Mouse (Mus musculus): ENCODE data around the gene Rhoj.

- no peak for TF ChIP-seq CTCF (IDR thresholded peaks at IDR 0.05; ENCODE audit: borderline replicate concordance, control insufficient read depth, extremely low read depth, insufficient read depth, low read length, poor library complexity)
- no peak for TF ChIP-seq POLR2A (IDR thresholded peaks at IDR 0.05; ENCODE audit: control insufficient read depth, extremely low read depth, insufficient read depth, low read length, poor library complexity)
Observed at GRCm38 (mm10) chr12:75450592-75450991, 142.5 kb downstream of the Rhoj start.

Data from thymus, adult 2 months (tissue).